Comparison of ENCODE assay signal across 8 mouse cellular contexts in the genomic region with DNA sequence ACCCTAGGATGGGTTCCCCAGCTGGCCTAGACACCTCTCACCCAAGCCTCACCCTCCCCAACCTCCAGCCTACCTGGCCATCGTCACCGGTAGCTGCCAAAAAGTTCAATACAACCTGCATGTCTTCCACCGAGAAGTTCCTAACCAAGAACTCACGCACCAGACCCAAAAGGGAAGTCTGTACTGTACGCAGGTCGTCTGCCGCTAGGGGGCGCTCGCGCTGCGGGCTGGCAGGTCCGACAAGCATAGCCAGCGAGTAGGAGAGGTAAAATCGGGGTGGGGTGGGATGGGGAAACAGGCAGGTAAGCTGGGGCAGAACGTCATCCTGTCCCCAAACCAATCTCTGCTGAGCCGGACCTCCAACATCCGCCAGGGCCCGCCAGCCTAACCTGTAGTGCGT. TPM values are rescaled to one million over a fixed set of nuclear protein-coding genes. Genes with fewer than 3 reads are reported as not detected.
A peak's percentile ranks its signal among the peaks of the same experiment; 100 is the strongest.
DNase-seq lines count a peak whose midpoint lies in the region; ATAC-seq and TF ChIP-seq lines count a peak whose summit lies in the region.

No protein-coding gene starts in this region.

- H3K4me2 ChIP-seq in embryonic facial prominence, embryonic 11.5 days (ENCODE audit: low read depth, low read length), result no peak overlapping the region
- no peak overlapping the region for H3K4me2 ChIP-seq in lung, embryonic 16.5 days (ENCODE audit: low read depth, low read length)

- TF ChIP-seq CTCF in E14TG2a.4 (conservative IDR thresholded peaks at IDR 0.05; ENCODE audit: low read length), result peak; percentile 76

- peak overlapping the region; percentile 5; the same call in 1 of the 2 replicates for H3K4me3 ChIP-seq in E14TG2a.4 (replicated peaks; ENCODE audit: low read length)
- no peak overlapping the region for H3K4me3 ChIP-seq in embryonic facial prominence, embryonic 11.5 days (ENCODE audit: low read depth, low read length)
- H3K4me3 ChIP-seq in lung, embryonic 16.5 days (ENCODE audit: low read length), result no peak overlapping the region

- DNase-seq in adrenal gland, postnatal 36 days, result peak; percentile 92 to 95
- peak; percentile 88 for DNase-seq in embryonic facial prominence, embryonic 11.5 days (ENCODE audit: low spot score)
- peak; percentile 84 for DNase-seq in heart, adult 8-10 months (ENCODE audit: low spot score)
- DNase-seq in kidney, postnatal 36 days, result peak; percentile 90 to 99
- peak; percentile 67 for DNase-seq in retina, postnatal 7 days (ENCODE audit: low read depth, low spot score)
- peak; percentile 73 to 85 for DNase-seq in urinary bladder, adult 18-20 months (ENCODE audit: low spot score in 2 of 2)

- H3K27ac ChIP-seq in embryonic facial prominence, embryonic 11.5 days (replicated peaks; ENCODE audit: low read depth, low read length), result no peak overlapping the region
- no peak overlapping the region for H3K27ac ChIP-seq in lung, embryonic 16.5 days (ENCODE audit: low read length)

- H3K36me3 ChIP-seq in E14TG2a.4 (ENCODE audit: insufficient read depth, low read length), result peaks cover 58% of the 10 kb centered on the region
- no peaks in the 10 kb centered on the region for H3K36me3 ChIP-seq in embryonic facial prominence, embryonic 11.5 days (replicated peaks; ENCODE audit: control insufficient read depth, insufficient read depth, low read depth, low read length)
- peaks cover 3% of the 10 kb centered on the region; the same call in 1 of the 2 replicates for H3K36me3 ChIP-seq in lung, embryonic 16.5 days (ENCODE audit: control insufficient read depth, insufficient read depth, low read length)

- WGBS in embryonic facial prominence, embryonic 11.5 days, result 4% methylated on average over 18 of the region's 19 CpGs
- WGBS in lung, embryonic 16.5 days, result 10% methylated on average over 19 of the region's 19 CpGs

- H3K4me1 ChIP-seq in E14TG2a.4 (replicated peaks; ENCODE audit: low read depth, low read length), result peaks cover 66% of the 10 kb centered on the region
- H3K4me1 ChIP-seq in embryonic facial prominence, embryonic 11.5 days (ENCODE audit: control insufficient read depth, insufficient read depth, low read length), result peaks cover 5% of the 10 kb centered on the region; the same call in 1 of the 2 replicates
- H3K4me1 ChIP-seq in lung, embryonic 16.5 days (replicated peaks; ENCODE audit: control insufficient read depth, insufficient read depth, low read length), result no peaks in the 10 kb centered on the region

- no peaks in the 10 kb centered on the region for H3K9me3 ChIP-seq in E14TG2a.4 (ENCODE audit: low read length)
- H3K9me3 ChIP-seq in embryonic facial prominence, embryonic 11.5 days (replicated peaks; ENCODE audit: control insufficient read depth, low read length), result no peaks in the 10 kb centered on the region
- H3K9me3 ChIP-seq in lung, embryonic 16.5 days (ENCODE audit: control insufficient read depth, low read length), result no peaks in the 10 kb centered on the region

- no peak for ATAC-seq in embryonic facial prominence, embryonic 11.5 days (replicated peaks; ENCODE audit: insufficient number of reproducible peaks, low FRiP score, low TSS enrichment, low read depth)
- 0 out of 2 replicates have a peak, but pooled peaks have one; percentile 59 for ATAC-seq in lung, embryonic 16.5 days (ENCODE audit: low read depth)

- no peak overlapping the region for H3K9ac ChIP-seq in embryonic facial prominence, embryonic 11.5 days (replicated peaks; ENCODE audit: low read length)
- no peak overlapping the region for H3K9ac ChIP-seq in lung, embryonic 16.5 days (ENCODE audit: low read length)

- H3K27me3 ChIP-seq in E14TG2a.4 (ENCODE audit: insufficient read depth, low read length), result peaks cover 45% of the 10 kb centered on the region
- peaks cover 6% of the 10 kb centered on the region for H3K27me3 ChIP-seq in embryonic facial prominence, embryonic 11.5 days (ENCODE audit: control insufficient read depth, insufficient read depth, low read length)
- H3K27me3 ChIP-seq in lung, embryonic 16.5 days (ENCODE audit: control insufficient read depth, insufficient read depth, low read depth, low read length), result peaks cover 9% of the 10 kb centered on the region

RNA-seq across cellular contexts. Expression of a gene that starts 11.0 kb away (rescaled TPM):
- 10 to 100 TPM in 1 of 2 experiments, 1 to 10 TPM in 1; 9.0 to 15.4 TPM for total RNA-seq in adrenal gland, postnatal 36 days (2021)
- polyA plus RNA-seq in embryonic facial prominence, embryonic 11.5 days (2014; fragmentation: Nextera tagmentation; extraction: Ambion mirVana), result 25.1 and 29.2 TPM in 2 replicates
- 1 to 10 TPM in 2 of 4 experiments, under 1 TPM in 2; 0.79 to 1.4 (median 0.97) TPM for total RNA-seq in heart, adult 8-10 months (2022)
- 47.4 and 49.8 TPM in 2 replicates for polyA plus RNA-seq in lung, embryonic 16.5 days (2015; fragmentation: Nextera tagmentation; extraction: Ambion mirVana)

RNA-seq across cellular contexts. Expression of a gene that starts 18.7 kb away (rescaled TPM):
- 1 to 10 TPM; 7.2 to 8.1 TPM for total RNA-seq in adrenal gland, postnatal 36 days (2021)
- polyA plus RNA-seq in embryonic facial prominence, embryonic 11.5 days (2014; fragmentation: Nextera tagmentation; extraction: Ambion mirVana), result 0.70 and 0.71 TPM in 2 replicates
- 10 to 100 TPM in 1 of 4 experiments, 1 to 10 TPM in 3; 5.8 to 10.8 (median 8.5) TPM for total RNA-seq in heart, adult 8-10 months (2022)
- polyA plus RNA-seq in lung, embryonic 16.5 days (2015; fragmentation: Nextera tagmentation; extraction: Ambion mirVana), result 5.0 and 6.9 TPM in 2 replicates

RNA-seq across cellular contexts. Expression of a gene that starts 21.1 kb away (rescaled TPM):
- total RNA-seq in adrenal gland, postnatal 36 days (2021), result 10 to 100 TPM; 61.3 to 64.7 TPM
- polyA plus RNA-seq in embryonic facial prominence, embryonic 11.5 days (2014; fragmentation: Nextera tagmentation; extraction: Ambion mirVana), result 117 and 118 TPM in 2 replicates
- 10 to 100 TPM; 56.2 to 69.2 (median 65.3) TPM for total RNA-seq in heart, adult 8-10 months (2022)
- polyA plus RNA-seq in lung, embryonic 16.5 days (2015; fragmentation: Nextera tagmentation; extraction: Ambion mirVana), result 160 and 167 TPM in 2 replicates

Comparison
In these comparisons a context has a peak if more than half of its experiments do, and no peak if none do; other contexts are left out.
1. RNA of a gene that starts 11.0 kb away (total RNA-seq): 9.0 to 15.4 TPM in adrenal gland, postnatal 36 days; 0.79 to 1.4 TPM in heart, adult 8-10 months; every median in the first group is over 4 times any median in the second.
2. Peak in every context shown above with its lines, with median percentiles within 50 percentile points of each other: DNase-seq.